Mouse (Mus musculus) effector memory CD4-positive, alpha-beta T cell, adult 7 months (primary cell): ENCODE data around the gene Pax7. TPM values are rescaled to one million over a fixed set of nuclear protein-coding genes. Genes with fewer than 3 reads are reported as not detected.

Experiments
- polyA plus RNA-seq: library from polyadenylated mRNA; unstranded; fragments of 100-300 nt; shearing (Covaris generic); gene quantifications from one replicate; pipeline ENCODE4 v1.2.1, GENCODE M21; 2017

The Pax7 gene
- not detected for polyA plus RNA-seq

DNA sequence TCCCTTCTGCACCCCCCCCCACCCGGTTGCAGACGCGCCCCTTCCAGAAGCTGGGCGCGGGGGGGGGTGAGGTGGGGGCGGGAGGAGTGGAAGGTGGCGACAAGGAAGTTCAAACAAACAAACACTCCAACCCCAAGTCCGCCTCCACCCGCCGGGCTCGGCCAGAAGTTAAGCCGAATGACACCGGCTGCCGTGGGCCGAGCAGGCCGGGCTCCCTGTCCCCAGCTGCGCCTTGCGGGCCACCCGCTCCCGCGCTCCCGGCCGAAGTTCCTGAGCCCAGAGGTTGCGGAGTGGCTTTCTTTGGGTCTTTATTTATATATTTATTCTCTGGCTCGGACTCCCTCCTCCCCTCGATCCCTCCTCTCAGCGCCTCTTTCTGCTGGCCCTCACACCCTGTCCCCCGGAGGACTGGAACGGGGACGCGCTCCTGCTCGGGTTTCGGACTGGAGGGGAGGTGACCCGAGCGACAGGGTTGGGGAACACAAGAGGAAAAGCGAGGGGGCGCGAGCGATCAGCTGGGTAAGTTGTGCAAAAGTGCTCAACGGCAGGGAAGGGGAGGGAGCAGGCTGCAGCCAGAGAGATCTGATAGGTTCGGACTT lies at the start of gene Pax7:
Gene Pax7 (minus strand): TSS at position 493 of the 599 bp plus-strand sequence.

Other genes starting within 250 kb of the Pax7 start
- gene Gm21969, start 230.3 kb downstream of the Pax7 start, polyA plus RNA-seq, result not detected
- gene Aldh4a1, start 210.7 kb downstream of the Pax7 start, polyA plus RNA-seq, result 17.2 TPM
- not detected for gene Tas1r2, start 180.0 kb downstream of the Pax7 start, polyA plus RNA-seq
- gene Klhdc7a, start 134.5 kb upstream of the Pax7 start, polyA plus RNA-seq, result 0.05 TPM